Mouse (Mus musculus) cortical plate, adult 2 months (tissue): ENCODE measurements around the gene Cacna2d1. TPM values are rescaled to one million over a fixed set of nuclear protein-coding genes. Genes with fewer than 3 reads are reported as not detected.

Experiments
- H3K27ac ChIP-seq: fragments of 200-500 bp; 2 replicates; pipeline ENCODE4 v1.5.1; 2012; ENCODE audit warnings: low read length, control low read depth, inconsistent platforms; ENCODE audit not compliant: insufficient read depth
- H3K4me1 ChIP-seq: fragments of 200-500 bp; 2 replicates; pipeline ENCODE4 v1.6.1; 2011; ENCODE audit warnings: low read length; ENCODE audit not compliant: control insufficient read depth, insufficient read depth
- H3K4me3 ChIP-seq: fragments of 200-500 bp; 2 replicates; pipeline ENCODE4 v1.5.1; 2011; ENCODE audit warnings: mild to moderate bottlenecking, low read length, control low read depth; ENCODE audit not compliant: insufficient read depth
- CTCF ChIP-seq: fragments of 200-500 bp; IDR thresholded peaks from 2 replicates; pipeline ENCODE4 v1.5.1; 2011; ENCODE audit warnings: mild to moderate bottlenecking, control low read depth, low read length; ENCODE audit not compliant: insufficient read depth; ENCODE audit errors: extremely low read depth
- POLR2A ChIP-seq: fragments of 200-500 bp; IDR thresholded peaks from 2 replicates; pipeline ENCODE4 v1.6.1; 2011; ENCODE audit warnings: mild to moderate bottlenecking, low read length, control low read depth; ENCODE audit not compliant: insufficient read depth; ENCODE audit errors: extremely low read depth
- polyA plus RNA-seq: library from polyadenylated mRNA; depleted of rRNA; stranded (reverse); fragments of >200 nt; gene quantifications from 2 replicates; pipeline ENCODE4 v1.2.3, GENCODE M21; 2012; rRNA removed

Cacna2d1 gene
- polyA plus RNA-seq, result 77.3 and 82.2 TPM in 2 replicates

DNA sequence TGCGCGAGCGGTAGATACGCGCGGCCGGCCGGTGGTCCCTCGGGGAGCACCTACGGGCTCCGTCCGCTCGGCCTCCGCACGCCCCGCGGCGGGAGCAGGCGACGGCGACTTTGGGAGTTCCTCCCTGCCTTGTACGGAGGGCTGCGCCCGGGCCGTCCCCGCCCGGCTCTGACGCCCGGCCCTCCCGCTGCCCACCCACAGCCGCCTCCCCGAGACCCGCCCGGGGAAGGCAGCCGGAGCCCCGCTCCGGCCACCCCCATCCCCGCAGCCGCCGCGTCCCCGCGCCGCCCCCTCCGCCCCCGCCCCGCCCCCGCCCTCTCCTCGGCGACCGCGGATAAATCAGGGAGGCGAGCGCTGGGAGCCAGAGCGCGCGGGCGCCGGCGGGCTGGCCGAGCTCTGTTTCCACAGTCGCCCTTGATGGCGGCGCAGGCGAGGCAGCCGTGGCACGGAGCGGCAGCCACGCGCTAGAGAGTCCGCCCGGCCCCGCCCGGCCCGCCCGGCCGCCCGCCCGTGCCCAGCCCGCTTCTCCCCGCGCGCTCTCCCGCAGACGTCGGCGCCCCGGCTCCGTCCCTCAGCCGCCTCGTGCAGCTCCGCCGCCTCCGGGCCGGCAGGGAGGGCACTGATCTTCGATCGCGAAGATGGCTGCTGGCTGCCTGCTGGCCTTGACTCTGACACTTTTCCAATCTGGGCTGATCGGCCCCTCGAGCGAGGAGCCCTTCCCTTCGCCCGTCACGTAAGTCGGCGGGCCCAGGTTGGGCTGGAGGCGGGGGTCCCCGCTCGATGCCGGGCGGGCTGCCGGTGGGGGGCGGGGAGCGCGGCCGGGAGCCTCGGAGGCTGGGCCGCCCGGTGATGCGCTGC lies at the start of gene Cacna2d1:
TSS of gene Cacna2d1 (plus strand) at position 316 of the 858 bp plus-strand sequence.
- Histone ChIP-seq H3K4me1 (no peaks in the 10 kb centered on the region; the same call in 1 of the 2 replicates), H3K4me3 (peak within 1 kb of the TSS; percentile 76), H3K27ac (peak within 1 kb of the TSS; percentile 99)
- no peak for TF ChIP-seq POLR2A

- Histone ChIP-seq H3K4me1 (no peaks in the 10 kb centered on the region), H3K27ac (no peak overlapping the region), H3K4me3 (no peak overlapping the region)
- no peak for TF ChIP-seq CTCF
- no peak for TF ChIP-seq POLR2A
These were observed 39.4 kb upstream of the Cacna2d1 start for GRCm38 (mm10) chr5:15895098-15895497.

- H3K27ac ChIP-seq, result no peak overlapping the region
- no peak overlapping the region for H3K4me3 ChIP-seq
- TF ChIP-seq POLR2A (no peak), CTCF (no peak)
- no peaks in the 10 kb centered on the region for H3K4me1 ChIP-seq
These were observed 37.8 kb upstream of the Cacna2d1 start for GRCm38 (mm10) chr5:15896706-15897105.

DNA sequence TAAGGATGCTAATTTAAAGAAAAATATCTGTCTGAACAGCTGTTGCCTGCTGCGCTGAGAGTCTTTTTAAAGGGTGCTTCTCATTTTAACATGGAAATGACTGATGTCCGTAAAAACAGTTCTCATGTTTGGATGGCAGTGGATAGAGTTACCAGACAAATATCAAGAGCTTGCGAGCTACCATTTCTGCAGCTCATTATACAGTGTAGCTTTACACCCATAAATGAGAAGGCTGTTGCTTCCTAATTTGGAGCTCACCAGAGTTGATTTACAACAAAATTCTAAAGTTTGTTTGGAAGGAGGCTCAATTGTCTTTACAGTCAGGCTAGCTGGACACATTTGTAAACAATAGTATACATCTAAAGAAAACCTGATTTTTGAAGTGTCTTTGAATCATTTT lies 28.0 kb upstream of the Cacna2d1 start:
- Histone ChIP-seq H3K27ac (no peak overlapping the region), H3K4me3 (no peak overlapping the region), H3K4me1 (no peaks in the 10 kb centered on the region; the same call in 1 of the 2 replicates)
- TF ChIP-seq CTCF (no peak), POLR2A (no peak)

GRCm38 (mm10) chr5:15914931-15915330 lies 19.6 kb upstream of the Cacna2d1 start:
- H3K4me1 ChIP-seq, result no peaks in the 10 kb centered on the region; the same call in 1 of the 2 replicates
- no peak overlapping the region for H3K4me3 ChIP-seq
- TF ChIP-seq CTCF, result no peak
- TF ChIP-seq POLR2A, result no peak
- H3K27ac ChIP-seq, result no peak overlapping the region

DNA sequence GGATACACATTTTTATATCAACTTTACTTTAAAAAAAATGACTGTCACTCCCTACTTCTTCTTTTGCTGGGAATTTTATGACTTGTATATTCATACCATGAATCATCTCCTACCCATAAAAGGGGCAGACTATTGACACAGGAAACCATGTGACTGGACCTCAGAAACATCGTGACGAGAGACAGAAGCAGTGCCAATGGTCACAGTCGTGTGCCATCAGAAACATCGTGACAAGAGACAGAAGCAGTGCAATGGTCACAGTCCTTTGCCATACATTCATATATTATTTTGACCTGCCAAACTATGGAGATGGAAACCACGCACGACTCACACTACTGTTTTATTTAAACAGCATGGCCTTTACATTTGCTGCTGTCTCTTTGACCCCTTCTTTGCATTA lies 6.0 kb upstream of the Cacna2d1 start:
- Histone ChIP-seq H3K27ac (no peak overlapping the region), H3K4me1 (no peaks in the 10 kb centered on the region; the same call in 1 of the 2 replicates), H3K4me3 (no peak overlapping the region)
- TF ChIP-seq POLR2A (no peak), CTCF (no peak)

- Histone ChIP-seq H3K27ac (no peak overlapping the region), H3K4me3 (peak overlapping the region; percentile 76; the same call in 1 of the 2 replicates), H3K4me1 (no peaks in the 10 kb centered on the region; the same call in 1 of the 2 replicates)
- TF ChIP-seq POLR2A, result no peak
- no peak for TF ChIP-seq CTCF
These were observed 1.5 kb upstream of the Cacna2d1 start for GRCm38 (mm10) chr5:15933017-15933416.

DNA sequence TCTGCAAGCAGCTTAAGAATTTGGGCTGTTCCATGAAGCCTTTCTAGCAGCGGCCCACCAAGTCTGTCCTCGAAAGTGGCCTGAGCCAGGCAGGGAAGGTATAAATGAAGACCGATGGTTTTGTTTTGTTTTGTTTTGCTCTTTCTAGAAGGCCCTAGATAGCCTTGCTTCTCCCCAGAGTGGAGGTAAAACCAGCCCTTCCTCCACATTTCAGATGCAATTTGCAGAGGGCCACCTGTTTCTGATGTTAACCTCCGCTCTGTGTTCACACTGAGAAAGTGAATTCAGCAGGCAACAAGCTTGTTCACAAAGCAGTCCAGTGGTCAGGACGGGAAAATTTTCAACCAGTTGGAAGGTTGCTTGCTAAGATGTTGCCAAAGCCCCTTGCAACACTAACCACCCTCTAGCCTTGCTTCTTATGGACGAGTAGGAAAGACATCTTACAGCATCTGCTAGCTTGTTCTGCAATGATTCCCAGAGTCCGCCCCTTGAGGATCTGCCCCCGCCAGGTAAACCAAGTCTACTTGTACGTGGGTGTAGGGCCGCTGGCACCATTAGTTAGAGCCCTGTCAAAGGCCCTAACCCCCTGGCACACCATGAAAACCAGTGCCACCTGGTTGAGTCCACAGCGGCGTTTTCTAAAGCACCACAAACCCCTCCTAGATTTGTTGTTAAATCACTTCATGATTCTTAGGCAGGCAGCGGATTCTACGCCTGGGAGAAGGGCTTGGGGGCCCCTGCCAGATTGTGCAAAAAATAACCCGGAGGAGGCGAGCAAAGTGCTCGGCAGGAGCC lies 713 bp upstream of the Cacna2d1 start:
- Histone ChIP-seq H3K4me3 (peak overlapping the region; percentile 76), H3K4me1 (no peaks in the 10 kb centered on the region; the same call in 1 of the 2 replicates), H3K27ac (peak overlapping the region; percentile 99)
- TF ChIP-seq CTCF (no peak), POLR2A (no peak)

DNA sequence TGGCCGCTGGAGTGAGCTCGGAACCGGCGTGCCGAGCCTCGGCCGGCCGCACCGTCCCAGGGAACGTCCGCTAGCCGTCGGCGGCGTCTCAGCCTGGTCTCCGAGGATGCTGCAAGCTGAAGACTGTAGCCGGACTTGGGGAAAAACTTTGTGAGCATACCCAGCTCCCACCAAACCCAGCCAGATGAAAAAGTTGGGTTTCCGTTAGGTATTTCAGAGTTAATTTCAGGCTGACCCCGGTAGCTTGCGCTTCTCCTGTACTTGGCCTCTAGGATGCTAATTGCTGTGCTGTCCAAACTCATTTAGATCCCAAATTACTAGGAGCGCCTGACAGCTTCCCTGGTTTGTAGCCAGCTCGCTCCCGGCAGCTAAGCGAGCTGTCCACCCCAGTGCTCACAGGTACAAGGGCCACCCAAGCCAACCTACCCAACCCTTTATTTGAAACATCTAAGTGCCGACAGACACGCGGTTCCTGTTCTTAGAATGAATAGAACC lies 790 bp downstream of the Cacna2d1 start:
- H3K27ac ChIP-seq, result peak overlapping the region; percentile 98
- H3K4me1 ChIP-seq, result no peaks in the 10 kb centered on the region; the same call in 1 of the 2 replicates
- TF ChIP-seq CTCF (no peak), POLR2A (no peak)
- H3K4me3 ChIP-seq, result peak overlapping the region; percentile 76
